Mouse (Mus musculus): ENCODE data around the gene Tmem88.

Tmem88 gene

GRCm38 (mm10) chr11:69416921-69417448 lies 19.0 kb upstream of the Tmem88 start:
- no peak for DNase-seq (ENCODE audit: extremely low spot score, low read depth, low spot score)

GRCm38 (mm10) chr11:69416509-69416908 lies 18.5 kb upstream of the Tmem88 start:
- DNase-seq (ENCODE audit: extremely low spot score, low read depth, low spot score) = no peak

- no peak for DNase-seq (ENCODE audit: extremely low spot score, low read depth, low spot score)
Measured at GRCm38 (mm10) chr11:69415668-69416451, 17.8 kb upstream of the Tmem88 start.

- DNase-seq (ENCODE audit: extremely low spot score, low read depth, low spot score) = no peak
Measured at GRCm38 (mm10) chr11:69415327-69415667, 17.3 kb upstream of the Tmem88 start.

- no peak for DNase-seq (ENCODE audit: extremely low spot score, low read depth, low spot score)
Measured at GRCm38 (mm10) chr11:69414421-69415326, 16.6 kb upstream of the Tmem88 start.

GRCm38 (mm10) chr11:69413221-69414181 lies 15.5 kb upstream of the Tmem88 start, which contains the start of gene Kdm6b:
Gene Kdm6b, minus strand, starts transcription at chr11:69413675.
- DNase-seq (ENCODE audit: extremely low spot score, low read depth, low spot score) = no peak

- no peak for DNase-seq (ENCODE audit: extremely low spot score, low read depth, low spot score)
Measured at GRCm38 (mm10) chr11:69412548-69412947, 14.5 kb upstream of the Tmem88 start.

- DNase-seq (ENCODE audit: extremely low spot score, low read depth, low spot score) = no peak
Measured at GRCm38 (mm10) chr11:69411538-69412203, 13.6 kb upstream of the Tmem88 start.

- DNase-seq (ENCODE audit: extremely low spot score, low read depth, low spot score) = peak; percentile 96
Measured at GRCm38 (mm10) chr11:69411073-69411535, 13.1 kb upstream of the Tmem88 start.

GRCm38 (mm10) chr11:69410310-69411072 lies 12.5 kb upstream of the Tmem88 start:
- DNase-seq (ENCODE audit: extremely low spot score, low read depth, low spot score) = no peak

- no peak for DNase-seq (ENCODE audit: extremely low spot score, low read depth, low spot score)
Measured at GRCm38 (mm10) chr11:69410045-69410309, 11.9 kb upstream of the Tmem88 start.

- DNase-seq (ENCODE audit: extremely low spot score, low read depth, low spot score) = no peak
Measured at GRCm38 (mm10) chr11:69409378-69410044, 11.5 kb upstream of the Tmem88 start.

- DNase-seq (ENCODE audit: extremely low spot score, low read depth, low spot score) = no peak
Measured at GRCm38 (mm10) chr11:69408541-69409377, 10.7 kb upstream of the Tmem88 start.

- DNase-seq (ENCODE audit: extremely low spot score, low read depth, low spot score) = no peak
Measured at GRCm38 (mm10) chr11:69407724-69408004, 9.6 kb upstream of the Tmem88 start.

- DNase-seq (ENCODE audit: extremely low spot score, low read depth, low spot score) = no peak
Measured at GRCm38 (mm10) chr11:69406867-69407723, 9.1 kb upstream of the Tmem88 start.

- DNase-seq (ENCODE audit: extremely low spot score, low read depth, low spot score) = no peak
Measured at GRCm38 (mm10) chr11:69406282-69406681, 8.2 kb upstream of the Tmem88 start.

All from hindlimb bud, embryonic 11.5 days (tissue).